Mouse (Mus musculus): Measurements from ENCODE around the gene Gpr171. TPM values are rescaled to one million over a fixed set of nuclear protein-coding genes. Genes with fewer than 3 reads are reported as not detected.
"Not testable (repeated sequence)": the region's sequence is repeated elsewhere in the genome, so short reads cannot be mapped to it uniquely, and the experiment has no call there.

Gene Gpr171
- polyA plus RNA-seq, 1 experiment from 2014 or later = 0.96 TPM

- Histone ChIP-seq H3K27me3 (replicated peaks) (no peaks in the 10 kb centered on the region), H3K4me3 (no peak overlapping the region), H3K36me3 (no peaks in the 10 kb centered on the region), H3K9ac (no peak overlapping the region), H3K4me1 (no peaks in the 10 kb centered on the region), H3K27ac (no peak overlapping the region), H3K9me3 (no peaks in the 10 kb centered on the region), H3K4me2 (replicated peaks) (no peak overlapping the region)
- 81% methylated on average over 4 of the region's 4 CpGs for WGBS
- ATAC-seq (ENCODE audit: low FRiP score, low read depth) = no peak
These were observed 29.5 kb upstream of the Gpr171 start for GRCm38 (mm10) chr3:59131081-59131480.

- no peaks in the 10 kb centered on the region for H3K4me1 ChIP-seq
These were observed 28.8 kb upstream of the Gpr171 start for GRCm38 (mm10) chr3:59130431-59130830.

GRCm38 (mm10) chr3:59129547-59129946 lies 27.9 kb upstream of the Gpr171 start:
- H3K4me3 ChIP-seq = no peak overlapping the region
- H3K27ac ChIP-seq = no peak overlapping the region
- H3K4me1 ChIP-seq = no peaks in the 10 kb centered on the region
- 83% methylated on average over 3 of the region's 3 CpGs for WGBS
- no peak for ATAC-seq (ENCODE audit: low FRiP score, low read depth)
- H3K36me3 ChIP-seq = no peaks in the 10 kb centered on the region
- no peaks in the 10 kb centered on the region for H3K27me3 ChIP-seq (replicated peaks)
- no peak overlapping the region for H3K9ac ChIP-seq
- H3K9me3 ChIP-seq = no peaks in the 10 kb centered on the region
- no peak overlapping the region for H3K4me2 ChIP-seq (replicated peaks)

More at GRCm38 (mm10) chr3:59130431-59130830, 28.8 kb upstream of the Gpr171 start:
- no peaks in the 10 kb centered on the region for H3K36me3 ChIP-seq
- H3K4me3 ChIP-seq = no peak overlapping the region
- H3K4me2 ChIP-seq (replicated peaks) = no peak overlapping the region
- 63% methylated on average over 8 of the region's 8 CpGs for WGBS
- H3K27me3 ChIP-seq (replicated peaks) = no peaks in the 10 kb centered on the region
- H3K9ac ChIP-seq = no peak overlapping the region
- H3K27ac ChIP-seq = no peak overlapping the region
- H3K9me3 ChIP-seq = no peaks in the 10 kb centered on the region
- ATAC-seq (ENCODE audit: low FRiP score, low read depth) = no peak

DNA sequence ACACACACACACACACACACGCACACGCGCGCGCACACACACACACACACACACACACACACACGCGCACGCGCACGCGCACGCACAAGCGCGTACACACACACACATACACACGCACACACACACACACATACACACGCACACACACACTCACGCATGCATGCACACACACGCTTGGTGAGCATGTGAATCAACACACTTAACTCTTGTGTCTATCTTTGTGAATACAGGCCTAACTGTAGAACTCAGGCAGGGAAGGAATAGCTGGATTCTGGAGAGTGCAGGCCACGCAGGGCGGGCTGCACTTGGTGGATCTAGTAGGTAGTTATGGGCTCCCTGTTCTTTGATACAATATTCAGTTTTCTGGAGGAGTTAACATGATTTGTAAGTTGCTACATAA lies 27.1 kb upstream of the Gpr171 start:
- Histone ChIP-seq H3K4me1 (no peaks in the 10 kb centered on the region), H3K9ac (no peak overlapping the region), H3K4me2 (replicated peaks) (no peak overlapping the region), H3K27me3 (replicated peaks) (no peaks in the 10 kb centered on the region), H3K36me3 (no peaks in the 10 kb centered on the region), H3K27ac (no peak overlapping the region), H3K9me3 (no peaks in the 10 kb centered on the region), H3K4me3 (no peak overlapping the region)
- no peak for ATAC-seq (ENCODE audit: low FRiP score, low read depth)
- WGBS = 79% methylated on average over 20 of the region's 20 CpGs

DNA sequence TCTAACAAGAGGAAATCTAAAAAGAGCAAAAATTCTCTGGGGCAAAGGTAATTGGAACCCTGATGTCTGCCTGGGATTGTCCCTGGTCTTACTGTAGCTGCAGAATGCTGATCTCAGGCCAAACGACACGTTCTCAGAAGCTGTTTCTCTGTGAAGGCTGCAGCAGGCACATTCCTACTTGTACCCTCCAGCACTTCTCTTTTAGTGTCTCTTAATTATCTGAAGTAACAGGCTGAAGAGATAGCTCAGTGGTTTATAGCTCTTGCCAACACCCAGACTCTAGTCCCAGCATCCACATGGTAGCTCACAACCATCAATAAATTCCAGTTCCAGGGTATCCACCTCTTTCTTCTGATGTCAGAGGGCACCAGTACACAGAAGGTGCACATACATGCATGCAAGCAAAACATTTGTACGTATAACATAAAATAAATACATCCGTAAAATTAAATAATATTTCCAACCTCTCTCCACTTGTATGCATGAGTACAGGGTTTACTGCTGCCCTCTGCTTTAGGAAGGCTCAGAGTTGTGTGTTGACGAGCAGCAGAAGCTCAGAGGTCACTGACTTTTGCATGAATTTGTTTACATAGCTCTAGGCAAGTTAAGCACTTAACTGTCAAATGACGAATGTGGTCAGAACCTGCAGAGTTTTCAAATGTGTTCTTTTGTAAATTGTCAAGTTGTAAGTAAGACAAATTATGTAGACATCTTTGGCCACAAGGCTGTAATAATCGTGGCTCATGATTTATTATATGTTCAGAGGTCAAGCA lies 24.3 kb upstream of the Gpr171 start:
- Histone ChIP-seq H3K9ac (no peak overlapping the region), H3K4me2 (replicated peaks) (no peak overlapping the region), H3K4me3 (no peak overlapping the region), H3K9me3 (no peaks in the 10 kb centered on the region), H3K36me3 (no peaks in the 10 kb centered on the region), H3K4me1 (no peaks in the 10 kb centered on the region), H3K27me3 (replicated peaks) (no peaks in the 10 kb centered on the region), H3K27ac (no peak overlapping the region)
- 52% methylated on average over 7 of the region's 7 CpGs for WGBS
- no peak for ATAC-seq (ENCODE audit: low FRiP score, low read depth)

- H3K9me3 ChIP-seq = no peaks in the 10 kb centered on the region
- H3K27me3 ChIP-seq (replicated peaks) = no peaks in the 10 kb centered on the region
- no peak overlapping the region for H3K27ac ChIP-seq
- H3K4me1 ChIP-seq = no peaks in the 10 kb centered on the region
- no peak overlapping the region for H3K9ac ChIP-seq
- H3K4me3 ChIP-seq = no peak overlapping the region
- H3K36me3 ChIP-seq = no peaks in the 10 kb centered on the region
- WGBS = 73% methylated on average over 5 of the region's 5 CpGs
- no peak for ATAC-seq (ENCODE audit: low FRiP score, low read depth)
- H3K4me2 ChIP-seq (replicated peaks) = no peak overlapping the region
These were observed 23.4 kb upstream of the Gpr171 start for GRCm38 (mm10) chr3:59125022-59125421.

DNA sequence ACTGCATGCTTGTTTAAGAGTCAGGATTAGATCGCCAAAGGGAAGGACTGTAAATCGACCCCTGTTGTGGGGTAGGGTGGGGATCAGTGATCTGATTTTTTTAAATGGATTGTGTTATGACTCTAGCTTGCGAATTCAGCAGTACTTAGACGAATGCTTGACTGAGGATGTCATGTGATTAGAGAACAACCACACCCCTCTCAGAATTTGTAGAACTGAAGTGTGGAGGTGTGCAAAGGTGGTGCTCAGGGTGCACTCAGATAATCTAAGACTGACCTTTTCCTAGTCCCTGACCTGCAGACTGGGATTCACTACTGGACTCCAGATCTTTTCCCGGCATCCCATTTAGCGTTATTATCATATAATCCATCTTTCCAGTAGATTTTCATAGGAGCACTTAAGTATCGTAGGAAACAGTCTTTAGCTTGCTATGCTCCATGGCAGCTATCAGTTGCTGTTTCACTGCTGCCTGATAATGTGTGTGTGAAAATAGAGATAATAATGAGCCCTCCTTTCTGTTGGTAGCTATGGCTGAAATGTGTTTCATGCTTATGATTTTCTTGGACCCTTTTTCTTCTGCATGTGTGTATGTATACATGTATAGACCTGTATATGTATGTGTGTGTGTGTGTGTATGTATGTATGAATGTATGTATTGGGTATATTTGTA lies 20.3 kb upstream of the Gpr171 start:
- H3K4me2 ChIP-seq (replicated peaks) = no peak overlapping the region
- ATAC-seq (ENCODE audit: low FRiP score, low read depth) = no peak
- WGBS = 74% methylated on average over 7 of the region's 7 CpGs
- H3K4me3 ChIP-seq = no peak overlapping the region
- H3K36me3 ChIP-seq = no peaks in the 10 kb centered on the region
- H3K27me3 ChIP-seq (replicated peaks) = no peaks in the 10 kb centered on the region
- no peak overlapping the region for H3K9ac ChIP-seq
- no peaks in the 10 kb centered on the region for H3K4me1 ChIP-seq
- H3K27ac ChIP-seq = no peak overlapping the region
- no peaks in the 10 kb centered on the region for H3K9me3 ChIP-seq

DNA sequence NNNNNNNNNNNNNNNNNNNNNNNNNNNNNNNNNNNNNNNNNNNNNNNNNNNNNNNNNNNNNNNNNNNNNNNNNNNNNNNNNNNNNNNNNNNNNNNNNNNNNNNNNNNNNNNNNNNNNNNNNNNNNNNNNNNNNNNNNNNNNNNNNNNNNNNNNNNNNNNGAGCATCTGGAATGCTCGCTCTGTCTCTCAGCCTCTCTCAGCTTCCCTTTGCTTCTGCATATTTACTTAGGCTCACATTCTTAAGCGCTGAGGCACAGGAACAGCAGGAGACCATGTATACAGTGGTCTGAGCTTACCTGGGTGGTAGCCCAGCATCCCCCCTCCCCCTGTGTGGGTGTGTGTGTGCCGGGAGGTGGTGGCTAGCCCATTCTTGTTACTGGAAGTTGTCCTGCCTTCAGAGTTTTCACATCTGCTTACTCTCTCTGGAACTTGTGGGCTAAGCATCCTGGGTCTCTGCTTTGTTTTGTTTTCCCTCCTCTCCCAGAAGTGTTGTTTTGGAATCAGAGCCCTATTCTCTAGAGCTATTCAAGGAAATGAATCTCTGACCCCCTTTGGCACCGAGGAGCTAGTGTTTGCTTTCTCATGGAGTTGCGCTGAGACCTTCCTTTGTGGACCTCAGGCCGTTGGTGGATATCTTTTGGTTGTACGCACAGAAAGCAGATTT lies 19.6 kb upstream of the Gpr171 start:
- 47% methylated on average over 7 of the region's 7 CpGs for WGBS
- no peaks in the 10 kb centered on the region for H3K9me3 ChIP-seq
- no peak overlapping the region for H3K9ac ChIP-seq
- no peak overlapping the region for H3K4me2 ChIP-seq (replicated peaks)
- H3K27ac ChIP-seq = no peak overlapping the region
- H3K27me3 ChIP-seq (replicated peaks) = no peaks in the 10 kb centered on the region
- H3K36me3 ChIP-seq = no peaks in the 10 kb centered on the region
- ATAC-seq (ENCODE audit: low FRiP score, low read depth) = peak; percentile 39; the same call in 1 of the 2 replicates
- H3K4me3 ChIP-seq = no peak overlapping the region
- no peaks in the 10 kb centered on the region for H3K4me1 ChIP-seq

GRCm38 (mm10) chr3:59113973-59114517 lies 12.4 kb upstream of the Gpr171 start:
- H3K9ac ChIP-seq = no peak overlapping the region
- no peak overlapping the region for H3K4me2 ChIP-seq (replicated peaks)
- H3K4me1 ChIP-seq = no peaks in the 10 kb centered on the region
- H3K27me3 ChIP-seq (replicated peaks) = no peaks in the 10 kb centered on the region
- no peaks in the 10 kb centered on the region for H3K9me3 ChIP-seq
- peaks cover 8% of the 10 kb centered on the region; the same call in 1 of the 2 replicates for H3K36me3 ChIP-seq
- H3K27ac ChIP-seq = no peak overlapping the region
- H3K4me3 ChIP-seq = no peak overlapping the region
- no peak for ATAC-seq (ENCODE audit: low FRiP score, low read depth)
- WGBS = 87% methylated on average over 8 of the region's 8 CpGs

DNA sequence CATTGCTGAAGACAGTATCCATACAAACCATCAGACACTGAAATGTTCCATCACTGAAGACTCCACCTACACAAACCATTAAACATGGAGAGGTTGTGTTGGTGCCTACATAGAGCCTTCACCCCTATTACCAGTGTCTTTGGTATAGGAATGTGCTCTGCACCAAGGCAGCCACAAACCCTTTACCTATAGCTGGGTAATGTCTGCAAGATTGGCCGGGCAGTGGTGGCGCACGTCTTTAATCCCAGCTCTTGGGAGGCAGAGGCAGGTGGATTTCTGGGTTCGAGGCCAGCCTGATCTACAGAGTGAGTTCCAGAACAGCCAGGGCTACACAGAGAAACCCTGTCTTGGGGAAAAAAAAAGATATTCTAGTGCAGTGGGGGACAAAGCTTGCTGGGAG lies 11.7 kb upstream of the Gpr171 start:
- H3K4me2 ChIP-seq (replicated peaks); H3K27me3 ChIP-seq (replicated peaks); H3K27ac ChIP-seq; H3K9me3 ChIP-seq; H3K4me1 ChIP-seq; H3K4me3 ChIP-seq; H3K36me3 ChIP-seq; ATAC-seq (ENCODE audit: low FRiP score, low read depth); H3K9ac ChIP-seq: not testable (repeated sequence)
- WGBS = 91% methylated on average over 4 of the region's 4 CpGs

DNA sequence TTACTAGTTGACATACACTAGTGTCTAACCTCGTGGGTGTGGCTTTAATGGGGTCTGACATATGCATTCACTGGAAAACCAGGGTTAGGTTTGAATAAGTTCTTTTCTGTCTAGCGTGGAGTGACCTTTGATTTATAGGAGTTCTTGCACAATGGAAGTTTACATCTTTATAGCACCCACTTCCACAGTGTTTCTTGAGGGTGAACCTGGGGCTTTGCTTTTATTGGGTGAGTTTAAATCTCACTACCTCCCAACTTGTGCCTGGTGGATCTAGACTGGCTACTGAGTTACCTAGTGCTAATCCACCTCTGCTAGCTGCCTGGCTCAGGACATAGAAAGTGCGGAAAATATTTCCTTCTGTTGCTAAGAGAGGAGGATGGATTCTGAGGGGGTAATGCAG lies 10.3 kb upstream of the Gpr171 start:
- Histone ChIP-seq H3K4me2 (replicated peaks) (no peak overlapping the region), H3K27me3 (replicated peaks) (no peaks in the 10 kb centered on the region), H3K4me3 (no peak overlapping the region), H3K27ac (no peak overlapping the region), H3K36me3 (peaks cover 8% of the 10 kb centered on the region; the same call in 1 of the 2 replicates), H3K4me1 (no peaks in the 10 kb centered on the region), H3K9me3 (no peaks in the 10 kb centered on the region), H3K9ac (no peak overlapping the region)
- WGBS = 76% methylated on average over 3 of the region's 3 CpGs
- no peak for ATAC-seq (ENCODE audit: low FRiP score, low read depth)

- 87% methylated on average over 3 of the region's 3 CpGs for WGBS
- ATAC-seq (ENCODE audit: low FRiP score, low read depth) = not testable (repeated sequence)
These were observed 8.2 kb upstream of the Gpr171 start for GRCm38 (mm10) chr3:59109834-59110233.

More at GRCm38 (mm10) chr3:59109834-59110233, 8.2 kb upstream of the Gpr171 start:
- not testable (repeated sequence) for H3K4me2 ChIP-seq (replicated peaks); H3K9ac ChIP-seq; H3K4me1 ChIP-seq; H3K27ac ChIP-seq; H3K36me3 ChIP-seq; H3K27me3 ChIP-seq (replicated peaks); H3K9me3 ChIP-seq; H3K4me3 ChIP-seq
